Mouse (Mus musculus) forebrain, embryonic 16.5 days (tissue): ENCODE measurements around the gene Rbm25. TPM values are rescaled to one million over a fixed set of nuclear protein-coding genes. Genes with fewer than 3 reads are reported as not detected.

Experiments used
- ATAC-seq: fragments of 200-750 bp; cut with Nextera tagmentation; 2 replicates; pipeline ENCODE4 v1.8.0; 2017; ENCODE audit warnings: mild to moderate bottlenecking, moderate library complexity
- H3K27ac ChIP-seq: fragments of 300-500 bp; sonication (generic); 2 replicates; pipeline ENCODE4 v1.5.1; 2014; ENCODE audit warnings: low read length, control low read depth
- H3K27me3 ChIP-seq: fragments of 300-500 bp; sonication (generic); replicated peaks from 2 replicates; pipeline ENCODE4 v1.6.1; 2014; ENCODE audit warnings: low read length; ENCODE audit not compliant: control insufficient read depth, insufficient read depth
- H3K36me3 ChIP-seq: fragments of 300-500 bp; sonication (generic); 2 replicates; pipeline ENCODE4 v1.6.1; 2014; ENCODE audit not compliant: control insufficient read depth, insufficient read depth
- H3K4me1 ChIP-seq: fragments of 300-500 bp; sonication (generic); replicated peaks from 2 replicates; pipeline ENCODE4 v1.6.1; 2014; ENCODE audit warnings: low read length; ENCODE audit not compliant: control insufficient read depth, insufficient read depth
- H3K4me2 ChIP-seq: fragments of 300-500 bp; sonication (generic); 2 replicates; pipeline ENCODE4 v1.6.1; 2014; ENCODE audit warnings: mild to moderate bottlenecking, low read length, control low read depth
- H3K4me3 ChIP-seq: fragments of 300-500 bp; sonication (generic); replicated peaks from 2 replicates; pipeline ENCODE4 v1.5.1; 2014; ENCODE audit warnings: mild to moderate bottlenecking, low read length, control low read depth
- H3K9ac ChIP-seq: fragments of 300-500 bp; sonication (generic); replicated peaks from 2 replicates; pipeline ENCODE4 v1.6.1; 2014; ENCODE audit warnings: low read depth, low read length, control low read depth
- H3K9me3 ChIP-seq: fragments of 300-500 bp; sonication (generic); 2 replicates; pipeline ENCODE4 v1.6.1; 2016; ENCODE audit warnings: low read length; ENCODE audit not compliant: control insufficient read depth
- WGBS: fragments of 180-500 bp; shearing (Covaris S2); extraction: QIAGEN DNeasy Blood & Tissue Kit; methylation state at CpG from one replicate; pipeline ENCODE4 v1.1.7; 2014; 5-methylcytosine and 5-hydroxymethylcytosine counted together
- polyA plus RNA-seq: library from polyadenylated mRNA; unstranded; fragments of >200 nt; fragmentation: Nextera tagmentation; extraction: Ambion mirVana; gene quantifications from 2 replicates; pipeline ENCODE4 v1.2.1, GENCODE M21; 2015

Gene Rbm25
- polyA plus RNA-seq, 1 experiment from 2014 or later = 316 TPM

GRCm38 (mm10) chr12:83633807-83634206 lies 2.8 kb downstream of the Rbm25 start:
- ATAC-seq = no peak
- 50% methylated on average over 2 of the region's 2 CpGs for WGBS
- no peaks in the 10 kb centered on the region for H3K27me3 ChIP-seq
- H3K9ac ChIP-seq = no peak overlapping the region
- peak overlapping the region; percentile 17; the same call in 1 of the 2 replicates for H3K4me2 ChIP-seq
- H3K27ac ChIP-seq = no peak overlapping the region
- H3K4me1 ChIP-seq = peaks cover 5% of the 10 kb centered on the region; the same call in 1 of the 2 replicates
- peaks cover 8% of the 10 kb centered on the region for H3K36me3 ChIP-seq
- no peaks in the 10 kb centered on the region for H3K9me3 ChIP-seq
- no peak overlapping the region for H3K4me3 ChIP-seq

- H3K36me3 ChIP-seq = peaks cover 25% of the 10 kb centered on the region
Measured at GRCm38 (mm10) chr12:83641233-83641632, 10.2 kb downstream of the Rbm25 start.

GRCm38 (mm10) chr12:83643116-83643515 lies 12.1 kb downstream of the Rbm25 start:
- Histone ChIP-seq H3K27me3 (no peaks in the 10 kb centered on the region), H3K4me1 (no peaks in the 10 kb centered on the region), H3K9ac (no peak overlapping the region), H3K27ac (no peak overlapping the region), H3K9me3 (no peaks in the 10 kb centered on the region), H3K4me3 (no peak overlapping the region), H3K4me2 (no peak overlapping the region), H3K36me3 (peaks cover 28% of the 10 kb centered on the region)
- ATAC-seq = no peak
- WGBS = 97% methylated on average over 1 of the region's 1 CpGs

More at GRCm38 (mm10) chr12:83641233-83641632, 10.2 kb downstream of the Rbm25 start:
- Histone ChIP-seq H3K4me3 (no peak overlapping the region), H3K9me3 (no peaks in the 10 kb centered on the region), H3K27ac (no peak overlapping the region), H3K27me3 (no peaks in the 10 kb centered on the region), H3K4me2 (no peak overlapping the region), H3K9ac (no peak overlapping the region), H3K4me1 (no peaks in the 10 kb centered on the region)
- no peak for ATAC-seq
- WGBS = 87% methylated on average over 2 of the region's 2 CpGs

- Histone ChIP-seq H3K9ac (no peak overlapping the region), H3K4me3 (no peak overlapping the region), H3K4me1 (no peaks in the 10 kb centered on the region), H3K9me3 (no peaks in the 10 kb centered on the region), H3K27me3 (no peaks in the 10 kb centered on the region), H3K4me2 (no peak overlapping the region), H3K27ac (no peak overlapping the region), H3K36me3 (peaks cover 32% of the 10 kb centered on the region)
- ATAC-seq = no peak
- WGBS = 92% methylated on average over 3 of the region's 3 CpGs
Measured at GRCm38 (mm10) chr12:83650346-83650745, 19.3 kb downstream of the Rbm25 start.

DNA sequence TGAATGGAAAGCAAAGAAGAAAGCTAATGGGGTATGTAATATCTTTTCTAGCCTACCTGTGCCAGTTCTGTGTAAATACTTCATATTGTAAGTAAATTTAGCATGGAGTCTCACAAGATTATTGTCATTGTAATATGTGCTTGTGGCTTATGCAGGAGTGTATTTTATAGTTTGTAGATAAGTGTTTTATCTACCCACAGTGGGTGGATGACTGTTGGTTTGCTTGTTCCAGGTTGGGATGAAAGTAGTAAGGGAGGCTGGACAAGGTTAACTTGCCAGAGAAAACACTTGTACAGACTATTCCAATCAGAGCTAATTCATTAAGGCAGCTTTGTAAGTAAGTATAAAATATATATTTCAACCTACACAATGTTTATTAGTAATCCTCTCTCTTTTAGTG lies 20.4 kb downstream of the Rbm25 start:
- no peaks in the 10 kb centered on the region for H3K9me3 ChIP-seq
- no peaks in the 10 kb centered on the region for H3K4me1 ChIP-seq
- ATAC-seq = no peak
- H3K4me2 ChIP-seq = no peak overlapping the region
- no peaks in the 10 kb centered on the region for H3K27me3 ChIP-seq
- H3K36me3 ChIP-seq = peaks cover 29% of the 10 kb centered on the region
- H3K4me3 ChIP-seq = no peak overlapping the region
- no peak overlapping the region for H3K9ac ChIP-seq
- H3K27ac ChIP-seq = no peak overlapping the region

DNA sequence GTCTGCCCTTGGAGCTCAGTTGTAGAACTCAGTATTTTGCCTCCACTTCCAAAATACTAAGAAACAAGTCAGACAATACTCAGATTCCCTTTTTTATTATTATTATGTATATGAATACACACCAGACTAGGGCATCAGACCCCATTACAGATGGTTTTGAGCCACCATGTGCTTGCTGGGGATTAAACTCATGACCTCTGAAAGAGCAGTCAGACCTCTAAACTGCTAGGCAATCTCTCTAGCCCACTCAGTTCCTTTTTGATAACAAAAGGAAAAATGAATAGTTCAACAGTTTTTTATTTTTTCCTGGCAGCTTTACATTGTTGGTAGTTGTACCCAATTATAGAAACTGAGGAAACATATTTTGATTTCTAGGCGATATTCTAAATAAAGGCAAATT lies 54.4 kb downstream of the Rbm25 start:
- ATAC-seq = no peak
- Histone ChIP-seq H3K4me2 (no peak overlapping the region), H3K9ac (no peak overlapping the region), H3K27me3 (no peaks in the 10 kb centered on the region), H3K9me3 (no peaks in the 10 kb centered on the region), H3K4me3 (no peak overlapping the region), H3K4me1 (peaks cover 13% of the 10 kb centered on the region), H3K36me3 (peaks cover 9% of the 10 kb centered on the region), H3K27ac (no peak overlapping the region)
- 100% methylated on average over 1 of the region's 1 CpGs for WGBS

- Histone ChIP-seq H3K27me3 (no peaks in the 10 kb centered on the region), H3K36me3 (peaks cover 6% of the 10 kb centered on the region), H3K9ac (no peak overlapping the region), H3K9me3 (no peaks in the 10 kb centered on the region), H3K27ac (0 out of 2 replicates have a peak overlapping the region, but pooled peaks have one; percentile 5), H3K4me2 (no peak overlapping the region), H3K4me3 (no peak overlapping the region), H3K4me1 (peaks cover 17% of the 10 kb centered on the region)
- 92% methylated on average over 9 of the region's 9 CpGs for WGBS
- ATAC-seq = no peak
Measured at GRCm38 (mm10) chr12:83686575-83687350, 55.7 kb downstream of the Rbm25 start.

- WGBS = under 1% methylated on average over 38 of the region's 38 CpGs
- peaks cover 17% of the 10 kb centered on the region for H3K4me1 ChIP-seq
- peak within 1 kb of the TSS; percentile 87 for H3K9ac ChIP-seq
- H3K9me3 ChIP-seq = no peaks in the 10 kb centered on the region
- peak within 1 kb of the TSS; percentile 94 for H3K27ac ChIP-seq
- H3K4me2 ChIP-seq = peak within 1 kb of the TSS; percentile 72
- H3K27me3 ChIP-seq = no peaks in the 10 kb centered on the region
- peak; percentile 99 for ATAC-seq
- H3K4me3 ChIP-seq = peak within 1 kb of the TSS; percentile 93
- peaks cover 2% of the 10 kb centered on the region for H3K36me3 ChIP-seq
Measured at GRCm38 (mm10) chr12:83687934-83688315, 56.9 kb downstream of the Rbm25 start, which contains the start of gene Psen1. Gene Psen1, plus strand, starts transcription at chr12:83688152.

GRCm38 (mm10) chr12:83688316-83689086 lies 57.5 kb downstream of the Rbm25 start:
- H3K4me2 ChIP-seq = peak overlapping the region; percentile 72
- peak overlapping the region; percentile 94 for H3K27ac ChIP-seq
- peaks cover 17% of the 10 kb centered on the region for H3K4me1 ChIP-seq
- peak overlapping the region; percentile 93 for H3K4me3 ChIP-seq
- peak; percentile 68 for ATAC-seq
- H3K36me3 ChIP-seq = peaks cover 1% of the 10 kb centered on the region
- H3K9ac ChIP-seq = peak overlapping the region; percentile 87
- H3K9me3 ChIP-seq = no peaks in the 10 kb centered on the region
- under 1% methylated on average over 48 of the region's 49 CpGs for WGBS
- H3K27me3 ChIP-seq = no peaks in the 10 kb centered on the region
